Mouse (Mus musculus): ENCODE measurements around the gene Wdfy2. TPM values are rescaled to one million over a fixed set of nuclear protein-coding genes. Genes with fewer than 3 reads are reported as not detected.

Gene Wdfy2
- polyA plus RNA-seq, 1 experiment from 2014 or later: 3.1 TPM

- no peaks in the 10 kb centered on the region for H3K36me3 ChIP-seq (ENCODE audit: control insufficient read depth, insufficient read depth)
- no peak within 1 kb of the TSS for H3K4me2 ChIP-seq (ENCODE audit: low read depth, low read length)
- H3K4me3 ChIP-seq (ENCODE audit: low read depth, low read length): no peak within 1 kb of the TSS
- H3K9me3 ChIP-seq (replicated peaks; ENCODE audit: control insufficient read depth, low read length): no peaks in the 10 kb centered on the region
- no peak within 1 kb of the TSS for H3K9ac ChIP-seq (ENCODE audit: low read depth, low read length)
- H3K4me1 ChIP-seq (ENCODE audit: control insufficient read depth, low read depth, low read length): no peaks in the 10 kb centered on the region
- no peak for ATAC-seq (ENCODE audit: low read depth)
- H3K27me3 ChIP-seq (ENCODE audit: control insufficient read depth, insufficient read depth, low read depth, low read length): no peaks in the 10 kb centered on the region
- 63% methylated on average over 8 of the region's 8 CpGs for WGBS (ENCODE audit: insufficient replicate concordance)
- no peak within 1 kb of the TSS for H3K27ac ChIP-seq (ENCODE audit: low read length)
These were observed 160.3 kb downstream of the Wdfy2 start, which contains the start of gene Defb47 for GRCm38 (mm10) chr14:62997777-62998176. Gene Defb47 (plus strand): TSS chr14:62998077.

GRCm38 (mm10) chr14:62998977-62999376 is 161.5 kb downstream of the Wdfy2 start:
- Histone ChIP-seq H3K27ac (ENCODE audit: low read length) (no peak overlapping the region), H3K27me3 (ENCODE audit: control insufficient read depth, insufficient read depth, low read depth, low read length) (no peaks in the 10 kb centered on the region), H3K9me3 (replicated peaks; ENCODE audit: control insufficient read depth, low read length) (no peaks in the 10 kb centered on the region), H3K4me1 (ENCODE audit: control insufficient read depth, low read depth, low read length) (no peaks in the 10 kb centered on the region), H3K4me2 (ENCODE audit: low read depth, low read length) (no peak overlapping the region), H3K36me3 (ENCODE audit: control insufficient read depth, insufficient read depth) (no peaks in the 10 kb centered on the region), H3K9ac (ENCODE audit: low read depth, low read length) (no peak overlapping the region), H3K4me3 (ENCODE audit: low read depth, low read length) (no peak overlapping the region)
- ATAC-seq (ENCODE audit: low read depth): no peak
- WGBS (ENCODE audit: insufficient replicate concordance): 24% methylated on average over 4 of the region's 4 CpGs

- Histone ChIP-seq H3K36me3 (ENCODE audit: control insufficient read depth, insufficient read depth) (no peaks in the 10 kb centered on the region), H3K27ac (ENCODE audit: low read length) (no peak overlapping the region), H3K27me3 (ENCODE audit: control insufficient read depth, insufficient read depth, low read depth, low read length) (no peaks in the 10 kb centered on the region), H3K4me2 (ENCODE audit: low read depth, low read length) (no peak overlapping the region), H3K9ac (ENCODE audit: low read depth, low read length) (no peak overlapping the region), H3K4me1 (ENCODE audit: control insufficient read depth, low read depth, low read length) (no peaks in the 10 kb centered on the region), H3K4me3 (ENCODE audit: low read depth, low read length) (no peak overlapping the region), H3K9me3 (replicated peaks; ENCODE audit: control insufficient read depth, low read length) (no peaks in the 10 kb centered on the region)
- WGBS (ENCODE audit: insufficient replicate concordance): 45% methylated on average over 2 of the region's 2 CpGs
- no peak for ATAC-seq (ENCODE audit: low read depth)
These were observed 165.1 kb downstream of the Wdfy2 start for GRCm38 (mm10) chr14:63002588-63002987.

Small RNAs within 50 kb of the gene (microRNA-seq; reads per million reads assigned to microRNA genes)
- gene Mir6541 (not detected), gene Mir8098 (0.98 reads per million)

Other genes with a start within 250 kb of the Wdfy2 start
- not detected in 2 replicates for gene Serpine3, start 174.0 kb upstream of the Wdfy2 start, polyA plus RNA-seq (2015; fragmentation: Nextera tagmentation; extraction: Ambion mirVana)
- gene Ints6, start 76.5 kb upstream of the Wdfy2 start, polyA plus RNA-seq (2015; fragmentation: Nextera tagmentation; extraction: Ambion mirVana): 10.6 and 11.9 TPM in 2 replicates
- gene Defb48, start 146.8 kb downstream of the Wdfy2 start, polyA plus RNA-seq (2015; fragmentation: Nextera tagmentation; extraction: Ambion mirVana): not detected in 2 replicates
- not detected in 2 replicates for gene Defb47, start 160.4 kb downstream of the Wdfy2 start, polyA plus RNA-seq (2015; fragmentation: Nextera tagmentation; extraction: Ambion mirVana)
- gene Defb43, start 174.1 kb downstream of the Wdfy2 start, polyA plus RNA-seq (2015; fragmentation: Nextera tagmentation; extraction: Ambion mirVana): not detected in 2 replicates
- gene Defb42, start 209.3 kb downstream of the Wdfy2 start, polyA plus RNA-seq (2015; fragmentation: Nextera tagmentation; extraction: Ambion mirVana): not detected in 2 replicates
- not detected in 2 replicates for gene Defb30, start 212.3 kb downstream of the Wdfy2 start, polyA plus RNA-seq (2015; fragmentation: Nextera tagmentation; extraction: Ambion mirVana)

Data from liver, embryonic 16.5 days (tissue).